Mouse (Mus musculus) kidney, adult 8-10 months (tissue): ENCODE data around the gene Pacsin2.
A peak's percentile ranks its signal among the peaks of the same experiment; 100 is the strongest.
"Not testable (repeated sequence)": the region's sequence is repeated elsewhere in the genome, so short reads cannot be mapped to it uniquely, and the experiment has no call there.

ENCODE experiments used
- DNase-seq, 2 experiments: peaks; one replicate each; pipeline ENCODE4 v3.0.0; 2022

Pacsin2 gene

DNA sequence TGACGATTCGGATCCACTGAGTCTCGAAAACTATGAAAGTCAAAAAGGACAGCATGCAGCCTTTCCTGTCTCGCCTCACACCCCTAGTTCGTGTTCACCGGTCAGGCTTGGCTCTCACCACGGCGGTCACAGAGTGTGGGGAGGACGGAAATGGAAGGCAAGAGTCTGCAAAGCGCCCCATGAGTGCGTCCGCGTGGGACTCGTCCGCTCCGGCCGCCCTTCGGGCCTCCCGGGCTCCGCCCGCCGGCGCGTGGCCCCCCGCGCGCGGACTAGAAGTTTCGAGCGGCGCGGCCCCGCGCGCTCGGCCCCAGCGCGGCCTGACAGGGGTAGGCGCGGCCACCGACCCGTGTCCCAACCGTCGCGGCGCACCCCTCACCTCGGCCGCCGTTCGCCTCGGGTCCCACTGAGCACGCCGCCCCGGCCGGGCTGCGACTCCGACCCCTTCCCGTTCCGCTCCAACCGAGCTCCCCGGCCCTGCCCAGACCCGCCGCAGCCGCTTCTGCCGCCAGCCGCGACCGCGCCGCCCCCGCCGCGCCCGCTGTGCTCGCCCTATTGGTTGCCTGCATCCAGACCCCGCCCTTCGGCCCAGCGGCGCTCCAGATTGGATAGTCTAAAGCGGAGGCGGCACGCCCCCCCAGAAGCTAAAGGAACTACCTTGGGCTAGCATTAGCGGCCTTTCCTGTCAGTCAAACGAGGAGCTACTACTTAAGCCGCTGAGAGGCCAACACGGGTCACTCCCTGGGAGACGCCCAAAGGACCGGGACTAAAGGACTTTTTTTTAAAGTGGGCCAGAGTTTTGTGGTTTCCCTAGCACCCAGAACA, at the start of gene Pacsin2:
Gene Pacsin2, minus strand, starts transcription at position 524 of the 822 bp plus-strand sequence.
- DNase-seq: peak; percentile 100

DNA sequence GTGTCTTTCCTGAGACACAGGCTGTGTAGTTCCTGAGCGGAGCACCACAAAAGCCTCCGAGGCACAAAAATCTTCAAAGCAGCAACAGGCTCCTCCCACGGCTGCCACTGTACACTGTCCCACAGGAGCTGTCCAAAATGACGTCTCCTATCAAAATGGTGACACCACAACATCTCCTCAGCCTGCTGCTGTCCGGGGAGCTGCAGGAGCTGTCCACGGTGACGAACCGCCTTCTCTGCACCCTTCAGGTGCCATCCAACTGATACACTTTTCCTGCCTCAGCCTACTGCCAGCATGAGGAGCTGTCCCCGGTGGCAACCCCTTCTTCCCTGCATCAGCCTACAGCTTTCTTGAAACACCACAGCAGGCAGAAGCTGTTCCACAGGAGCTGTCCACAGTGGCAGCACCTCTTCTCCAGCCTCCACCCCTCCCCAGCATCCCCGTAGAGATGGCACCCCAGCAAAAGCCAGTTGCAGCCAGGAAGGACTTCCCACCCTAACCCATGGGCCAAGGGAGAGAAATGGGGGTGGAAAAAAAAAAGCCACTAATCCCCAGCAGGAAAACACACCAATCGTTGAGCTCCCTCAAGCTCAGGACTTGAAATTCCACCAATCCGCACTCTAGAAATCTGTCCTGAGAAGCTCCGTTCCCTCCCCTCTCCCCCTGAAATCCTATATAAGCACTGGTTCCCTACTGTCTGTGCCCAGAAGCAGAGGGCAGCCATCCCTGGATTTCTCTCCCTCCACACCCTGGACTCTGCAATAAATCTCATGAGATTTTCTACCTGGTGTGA, 48.3 kb upstream of the Pacsin2 start:
- DNase-seq: no peak

DNA sequence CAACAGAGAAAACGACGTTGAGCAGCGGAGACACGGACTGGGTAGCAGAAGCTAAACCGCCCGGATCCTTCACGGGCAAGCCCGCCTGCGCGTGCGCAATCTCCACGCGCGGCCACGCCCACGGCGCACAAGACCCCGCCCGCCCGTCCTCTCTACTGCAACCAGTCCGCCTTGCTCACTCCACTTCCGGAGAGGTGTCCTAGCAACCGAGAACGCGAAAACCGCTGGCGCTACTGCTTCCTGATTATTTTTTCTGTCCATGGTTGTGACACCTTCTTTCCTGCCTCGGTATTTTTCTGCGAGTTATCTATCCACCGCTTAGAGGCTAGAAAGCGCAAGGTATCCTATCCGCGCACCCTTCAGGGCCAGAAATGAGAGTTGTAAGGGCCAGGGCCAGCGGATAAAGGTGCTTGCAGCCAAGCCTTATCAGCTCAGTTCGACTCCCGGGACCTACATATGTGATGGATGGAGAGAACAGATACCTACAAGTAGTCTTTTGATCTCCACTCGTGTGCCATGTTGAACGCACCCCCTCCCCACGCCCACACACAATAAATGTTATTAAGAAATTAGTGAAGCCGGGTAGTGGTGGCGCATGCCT, 46.5 kb upstream of the Pacsin2 start, which contains the start of gene Ttll1:
Gene Ttll1, minus strand, starts transcription at position 89 of the 601 bp plus-strand sequence.
- DNase-seq: peak; percentile 97

DNA sequence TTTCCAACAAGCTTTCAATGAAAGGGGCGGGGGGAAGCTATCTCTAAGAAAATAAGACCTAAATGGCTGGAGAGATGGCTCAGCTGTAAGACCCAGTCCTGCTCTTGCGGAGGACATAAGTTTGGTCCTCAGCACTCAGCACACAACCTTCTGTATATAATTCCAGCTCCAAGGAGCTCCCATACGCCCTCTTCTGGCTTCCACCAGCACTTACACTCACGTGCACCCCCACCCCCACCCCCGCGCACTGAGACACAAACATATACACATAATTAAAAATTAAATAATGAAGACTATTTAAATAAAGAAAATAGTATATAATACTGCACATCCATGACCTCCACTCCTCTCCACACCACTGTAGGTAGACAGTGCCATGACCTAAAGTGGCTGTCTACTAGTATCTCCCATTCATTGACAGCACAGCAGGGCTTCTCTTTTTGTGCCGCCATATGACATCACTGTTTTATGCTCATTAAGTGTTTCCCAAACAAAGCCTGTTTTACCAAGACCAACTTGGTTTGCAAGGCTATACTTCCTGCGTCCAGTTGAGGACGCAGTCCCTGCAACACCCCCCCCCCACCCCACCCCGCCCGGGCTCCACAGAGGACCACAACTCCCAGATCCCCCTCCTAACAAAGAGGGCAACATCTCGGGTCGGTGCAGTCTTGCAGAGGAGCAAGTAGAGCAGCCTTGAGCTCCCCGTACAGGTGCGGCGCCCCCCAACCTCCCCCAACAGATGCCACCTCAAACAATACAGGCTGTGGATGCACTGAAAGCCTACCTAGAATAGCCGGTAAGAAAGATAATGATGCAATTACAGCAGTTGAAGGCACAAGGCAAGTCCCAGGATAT, 45.8 kb upstream of the Pacsin2 start:
- no peak for DNase-seq

DNA sequence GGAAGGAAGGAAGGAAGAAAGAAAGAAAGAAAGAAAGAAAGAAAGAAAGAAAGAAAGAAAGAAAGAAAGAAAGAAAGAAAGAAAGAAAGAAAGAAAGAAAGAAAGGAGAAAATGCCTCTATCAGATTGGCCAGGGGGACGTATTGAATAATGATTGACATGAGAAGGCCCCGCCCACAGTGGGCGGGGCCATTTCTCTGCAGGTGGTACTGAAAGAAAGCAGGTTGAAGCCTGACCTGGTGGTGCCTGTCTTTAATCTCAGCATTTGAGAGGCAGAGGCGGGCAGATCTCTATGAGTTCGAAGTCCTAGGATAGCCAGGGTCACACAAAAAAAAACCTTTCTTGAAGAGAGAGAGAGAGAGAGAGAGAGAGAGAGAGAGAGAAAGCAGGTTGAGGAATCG, 37.1 kb upstream of the Pacsin2 start:
- DNase-seq: not testable (repeated sequence)

DNA sequence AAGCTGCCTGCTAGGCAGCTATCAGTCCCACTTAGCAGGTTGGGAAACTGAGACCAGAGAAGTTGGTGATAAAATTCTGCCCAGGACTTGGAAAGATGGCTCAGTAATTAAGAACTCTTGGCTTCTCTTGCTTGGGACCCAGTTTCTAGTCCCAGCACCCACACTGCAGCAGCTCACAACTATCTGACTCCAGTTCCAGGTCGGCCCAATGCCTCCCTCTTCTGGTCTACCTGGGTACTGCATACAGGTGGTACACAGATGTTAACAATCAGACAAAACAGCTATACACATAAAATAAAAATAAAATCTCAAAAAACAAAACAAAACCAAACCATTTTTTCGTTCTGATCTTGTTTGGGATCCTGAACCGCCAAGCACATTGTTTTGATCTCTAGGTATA, 35.9 kb upstream of the Pacsin2 start:
- DNase-seq: peak in 1 of 2 experiments; percentile 65

DNA sequence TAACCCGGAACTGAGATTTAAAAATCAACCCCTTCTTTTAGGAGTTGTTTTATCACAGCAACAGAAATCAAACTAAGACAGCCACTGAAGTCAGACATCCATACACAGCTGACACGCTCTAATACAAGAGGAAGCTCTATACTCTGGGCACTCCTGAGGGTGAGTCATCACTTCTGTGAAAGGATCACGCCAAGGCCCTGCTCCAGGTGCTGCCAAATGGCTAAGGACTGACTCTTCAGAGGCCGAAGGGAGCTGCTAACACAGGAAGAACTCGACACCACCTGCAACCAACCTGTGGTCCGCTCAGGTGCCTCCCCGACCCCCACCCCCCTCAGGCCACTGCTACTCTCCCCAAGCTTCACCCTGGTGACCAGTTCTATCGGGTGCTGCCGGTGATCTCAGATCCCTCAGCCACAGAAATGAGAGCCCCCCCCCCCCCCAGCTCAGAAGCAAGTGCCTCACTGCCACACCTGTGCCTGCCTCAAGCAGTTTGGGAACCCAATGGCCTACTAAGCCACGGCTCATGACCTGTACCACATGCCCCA, 34.9 kb upstream of the Pacsin2 start:
- no peak for DNase-seq

DNA sequence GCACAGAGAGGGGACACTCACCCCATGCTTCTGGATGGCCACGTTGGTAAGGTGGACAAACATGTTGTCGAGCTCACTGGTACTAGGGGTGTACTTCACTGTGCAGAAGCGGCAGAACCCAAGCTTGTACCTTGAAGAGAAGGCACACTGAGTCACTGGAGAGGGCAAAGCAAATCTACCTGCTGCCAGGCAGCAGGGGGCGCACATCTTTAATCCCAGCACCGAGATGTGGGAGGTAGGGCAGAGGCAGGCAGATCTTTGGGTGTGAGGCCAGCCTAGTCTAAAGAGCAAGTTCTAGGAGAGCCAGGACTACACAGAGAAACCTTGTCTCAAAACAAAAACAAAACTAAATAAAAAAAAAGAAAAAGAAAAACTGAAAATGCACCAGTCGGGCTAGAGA, 32.9 kb upstream of the Pacsin2 start:
- no peak for DNase-seq

DNA sequence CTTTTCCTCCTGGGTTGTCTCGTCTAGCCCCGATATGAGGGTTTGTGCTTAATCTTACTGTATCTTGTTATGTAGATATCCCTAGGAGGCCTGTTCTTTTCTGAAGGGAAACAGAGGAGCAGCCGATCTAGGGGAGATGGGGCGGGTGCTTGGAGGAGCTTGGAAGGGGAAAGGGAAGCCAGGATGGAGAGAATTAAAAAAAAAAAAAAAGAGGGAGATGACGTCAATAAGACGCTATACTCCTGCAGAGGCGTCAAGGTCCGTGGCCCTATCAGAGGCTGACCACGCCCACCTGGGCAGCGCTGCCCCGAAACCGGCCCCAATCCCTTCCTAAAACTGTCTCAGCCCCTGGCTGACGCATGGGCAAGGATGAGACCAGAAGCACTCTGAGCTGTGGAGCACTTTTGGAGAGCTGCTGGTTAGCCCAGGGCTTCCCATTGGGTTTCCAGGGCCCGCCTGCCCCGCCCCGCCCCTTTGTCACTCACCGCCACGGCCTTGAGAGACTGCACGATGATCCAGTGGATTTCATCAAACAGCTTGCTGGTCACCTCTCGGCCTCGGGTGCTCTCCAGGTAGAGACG, 31.5 kb upstream of the Pacsin2 start:
- no peak for DNase-seq

DNA sequence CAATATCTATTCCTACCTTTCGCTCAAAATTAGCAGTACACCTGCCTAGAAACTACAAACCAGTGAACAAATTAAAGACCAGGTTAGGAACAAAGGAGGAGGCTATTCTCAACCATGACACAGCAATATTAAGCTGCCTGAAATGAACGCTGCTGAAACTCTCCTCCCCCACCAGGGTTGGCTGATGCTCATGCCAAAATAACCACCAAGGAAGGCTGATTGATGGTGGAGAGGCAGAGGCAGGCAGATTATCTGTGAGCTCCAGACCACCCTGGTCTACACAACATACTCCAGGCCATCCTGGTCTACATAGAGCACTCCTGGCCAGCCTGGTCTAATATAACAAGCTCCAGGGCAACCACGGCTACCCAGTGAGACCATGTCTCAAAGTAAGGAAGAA, 30.8 kb upstream of the Pacsin2 start:
- no peak for DNase-seq

DNA sequence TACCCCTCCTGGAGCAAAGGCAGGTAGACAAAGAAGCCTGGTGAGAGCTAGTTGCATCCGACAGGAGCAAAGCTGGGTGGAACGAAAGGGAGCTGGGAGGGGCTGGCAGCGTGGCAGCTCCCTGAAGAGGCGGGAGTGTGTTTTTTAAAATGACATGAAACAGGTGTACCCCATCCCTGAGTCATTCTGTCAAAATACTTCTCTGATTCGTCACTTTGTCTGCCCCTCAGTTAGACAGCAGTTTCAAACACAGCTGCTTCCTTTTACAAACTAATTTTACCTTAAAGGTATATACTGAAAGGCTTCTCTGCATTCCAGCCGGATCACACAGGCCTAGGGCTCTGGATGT, 30.1 kb upstream of the Pacsin2 start:
- no peak for DNase-seq

DNA sequence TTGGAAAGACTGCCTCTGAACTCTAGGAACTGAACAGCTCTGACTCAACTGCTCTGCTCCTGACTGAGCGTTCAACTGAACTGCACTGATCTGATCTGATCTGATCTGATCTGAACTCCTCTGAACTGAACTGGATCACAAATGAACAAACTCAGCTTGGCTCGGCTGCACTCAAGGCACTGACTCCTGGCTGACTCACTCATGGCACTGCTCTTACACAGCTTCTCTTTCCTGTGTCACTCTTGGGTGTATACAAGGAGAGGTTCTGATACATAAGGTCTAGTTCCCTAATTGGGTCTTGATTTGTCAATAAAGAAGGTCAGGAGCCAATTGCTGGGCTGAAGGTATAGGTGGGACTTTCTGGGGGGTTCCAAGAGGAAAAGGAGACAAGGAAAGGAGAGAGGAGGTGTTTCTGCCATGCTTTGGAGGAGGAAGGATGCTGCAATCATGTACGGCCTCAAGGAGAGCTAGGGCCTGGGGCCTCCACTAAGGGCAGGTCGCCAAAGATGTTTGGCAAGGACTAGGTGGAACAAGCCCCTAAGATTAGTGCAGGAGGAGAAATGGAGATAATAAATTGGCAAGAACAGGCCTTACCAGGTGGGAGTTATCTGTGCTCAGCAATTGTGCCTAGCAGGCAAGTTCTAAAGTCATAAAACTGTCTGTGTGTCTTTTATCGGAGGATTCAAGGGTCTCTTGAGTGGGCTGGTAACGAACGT, 29.6 kb upstream of the Pacsin2 start:
- DNase-seq: no peak

DNA sequence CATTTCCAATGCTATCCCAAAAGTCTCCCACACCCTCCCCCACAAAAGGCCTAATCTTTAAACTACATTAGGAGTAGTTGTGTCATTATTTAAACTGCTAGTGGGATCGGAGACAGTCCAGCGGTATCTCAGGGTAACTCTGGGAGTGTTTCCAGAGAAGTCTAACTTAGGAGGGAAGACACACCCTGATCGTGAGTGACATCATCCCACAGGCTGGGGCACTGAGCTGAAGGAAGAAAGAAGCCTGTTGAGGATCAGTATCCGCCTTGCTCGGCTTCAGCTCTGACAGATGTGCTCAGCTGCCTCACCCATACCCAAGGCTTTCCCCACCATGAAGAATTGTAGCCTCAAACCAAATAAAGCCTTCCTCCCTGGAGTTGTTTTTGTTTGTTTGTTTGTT, 27.5 kb upstream of the Pacsin2 start:
- DNase-seq: no peak

DNA sequence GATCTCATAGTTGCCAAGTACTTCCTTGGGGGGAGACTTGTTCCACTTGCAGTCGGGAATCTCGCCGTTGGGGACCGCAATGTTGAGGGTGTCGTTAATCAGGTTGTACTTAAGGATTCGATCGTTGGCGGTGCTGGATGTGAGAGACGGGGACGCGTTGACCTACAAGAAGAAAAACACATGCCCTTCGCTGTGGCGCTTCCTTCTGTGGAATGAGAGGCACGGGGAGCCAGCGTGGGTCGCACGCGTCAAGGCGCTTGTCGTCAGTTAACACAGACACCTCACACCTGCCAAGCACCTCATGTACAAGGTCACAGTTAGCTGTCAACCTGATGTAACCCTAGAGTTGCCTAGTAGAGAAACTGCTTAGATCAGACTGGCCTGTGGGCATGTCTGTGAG, 25.1 kb upstream of the Pacsin2 start:
- DNase-seq: no peak

DNA sequence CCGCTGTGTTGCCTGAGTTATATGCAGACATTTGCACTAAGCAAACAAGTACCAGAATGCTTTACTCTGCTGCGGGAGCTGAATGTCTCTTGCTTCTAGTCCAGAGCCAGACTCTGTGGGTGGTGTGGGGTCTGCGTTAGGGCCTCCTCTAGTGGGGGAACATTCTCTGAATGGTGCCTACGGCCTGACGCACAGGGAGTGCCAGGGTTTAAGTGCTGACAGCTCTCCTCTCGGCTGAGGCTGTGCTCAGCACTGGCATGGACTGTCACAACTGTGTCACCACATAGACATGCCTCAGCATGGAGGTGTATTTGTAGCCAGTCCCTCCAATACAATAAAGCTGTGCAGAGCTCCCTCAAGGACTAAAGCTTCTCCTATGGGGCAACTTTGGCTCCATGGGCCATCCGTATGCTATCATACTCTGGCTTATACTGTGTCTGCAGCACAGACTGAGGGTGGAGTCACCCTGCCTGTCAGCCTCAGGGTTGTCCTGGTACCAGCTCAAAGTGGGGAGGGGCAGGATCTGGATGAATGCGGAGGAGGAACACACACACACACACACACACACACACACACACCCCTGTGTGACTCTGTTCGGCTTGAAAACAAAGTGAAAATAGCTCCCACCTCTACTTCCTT, 23.2 kb upstream of the Pacsin2 start:
- DNase-seq: no peak

DNA sequence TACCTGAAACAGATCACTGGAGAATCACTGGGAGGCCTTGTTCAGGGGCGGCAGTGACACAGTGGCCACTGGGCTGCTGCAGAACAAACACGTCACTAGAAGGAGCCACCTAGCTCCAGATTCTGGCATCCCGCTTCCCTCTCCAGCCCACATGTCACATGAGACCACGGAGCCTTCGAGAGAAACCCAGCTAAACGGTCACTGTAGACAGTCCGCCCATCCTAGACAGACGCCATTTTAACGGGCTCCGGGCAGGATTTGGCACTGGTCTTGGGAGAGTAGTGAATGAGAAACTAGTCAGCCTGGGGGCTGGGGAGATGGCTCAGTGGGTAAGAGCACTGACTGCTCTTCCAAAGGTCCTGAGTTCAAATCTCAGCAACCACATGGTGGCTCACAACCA, 19.9 kb upstream of the Pacsin2 start:
- DNase-seq: no peak

DNA sequence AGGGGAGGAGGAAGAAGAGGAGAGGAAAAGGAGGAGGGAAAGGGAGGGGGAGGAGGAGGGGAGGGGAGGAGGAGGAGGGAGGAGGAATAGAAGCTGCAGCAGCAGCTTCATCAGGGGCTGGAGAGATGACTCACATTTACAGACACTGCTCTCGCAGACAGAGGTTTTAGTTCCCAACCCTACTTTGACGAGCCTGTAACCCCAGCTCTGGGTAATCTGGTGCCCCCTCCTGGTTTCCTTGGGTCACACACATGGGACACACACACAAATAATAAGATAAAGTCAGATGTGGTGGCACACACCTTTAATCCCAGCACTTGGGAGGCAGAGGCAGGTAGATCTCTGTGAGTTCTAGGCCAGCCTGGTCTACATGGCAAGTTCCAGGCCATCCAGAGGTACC, 19.1 kb upstream of the Pacsin2 start:
- peak in 1 of 2 experiments; percentile 42 for DNase-seq

DNA sequence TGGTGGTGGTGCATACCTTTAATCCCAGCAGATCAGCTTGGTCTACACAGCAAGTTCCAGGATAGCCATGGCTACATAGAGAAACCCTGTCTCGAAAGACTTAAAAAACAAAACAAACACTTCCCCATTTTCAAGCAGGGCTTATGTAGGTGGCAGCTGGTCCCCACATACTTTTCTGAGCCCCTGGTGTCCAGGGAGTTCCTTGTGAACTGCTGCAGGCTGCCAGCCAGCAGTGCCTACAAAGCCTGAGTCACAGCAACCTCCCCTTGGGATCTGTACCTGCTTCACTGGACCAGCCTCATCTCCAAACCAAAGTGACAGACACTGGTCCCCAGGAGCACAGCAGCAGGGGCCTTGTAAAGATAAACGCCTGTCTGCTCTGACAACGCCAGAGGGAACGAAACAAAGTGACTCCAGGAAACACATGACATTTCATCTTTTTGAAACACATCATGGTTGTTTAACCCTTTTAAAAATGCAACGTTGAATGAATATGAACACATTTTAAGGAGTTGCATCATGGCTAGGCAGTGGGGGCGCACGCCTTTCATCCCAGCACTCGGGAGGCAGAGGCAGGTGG, 18.3 kb upstream of the Pacsin2 start:
- no peak for DNase-seq

DNA sequence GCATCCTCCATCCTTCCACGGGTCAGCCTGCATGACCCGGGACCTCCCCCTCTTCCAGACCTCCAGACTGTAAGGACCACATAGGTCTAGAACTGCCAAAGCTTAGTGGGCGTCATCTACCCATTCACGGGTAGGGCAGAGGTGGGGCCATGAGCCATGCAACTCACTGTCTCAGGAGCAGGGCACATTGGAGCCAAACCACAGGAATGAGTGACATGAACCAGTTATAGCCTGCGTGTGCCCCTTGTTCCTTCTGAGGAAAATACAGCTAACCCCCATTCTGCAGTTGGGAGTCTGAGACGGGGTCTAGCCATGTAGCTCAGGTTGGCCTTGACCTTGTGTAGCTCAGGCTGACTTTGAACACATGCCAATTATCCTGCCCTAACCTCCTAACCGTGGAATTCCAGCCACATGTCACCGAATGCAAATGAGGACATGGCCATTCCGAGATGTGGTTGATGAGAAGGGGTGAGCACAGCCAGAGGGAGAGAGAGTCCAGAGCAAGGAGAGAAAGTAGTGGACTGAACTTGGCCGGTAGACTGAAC, 16.9 kb upstream of the Pacsin2 start:
- DNase-seq: peak in 1 of 2 experiments; percentile 53

DNA sequence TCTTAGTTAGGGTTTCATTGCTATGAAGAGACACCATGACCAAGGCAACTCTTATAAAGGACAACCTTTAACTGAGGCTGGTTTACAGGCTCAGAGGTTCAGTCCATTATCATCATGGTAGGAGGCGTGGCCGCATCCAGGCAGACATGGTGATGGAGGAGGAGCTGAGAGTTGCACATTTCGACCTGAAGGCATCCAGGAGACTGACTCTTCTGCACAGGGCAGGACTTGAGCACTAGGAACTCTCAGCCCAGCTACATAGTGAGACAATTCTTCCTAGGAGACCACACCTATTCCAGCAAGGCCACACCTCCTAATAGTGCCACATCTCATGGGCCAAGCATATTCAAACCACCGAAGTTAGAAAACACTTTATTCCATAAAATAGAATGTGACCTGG, 15.4 kb upstream of the Pacsin2 start:
- DNase-seq: no peak
